Mouse (Mus musculus) CH12.LX (cell line): ENCODE measurements around the gene Ptma. TPM values are rescaled to one million over a fixed set of nuclear protein-coding genes. Genes with fewer than 3 reads are reported as not detected.
A peak's percentile ranks its signal among the peaks of the same experiment; 100 is the strongest.

ENCODE experiments used
- DNase-seq: peaks from one replicate; pipeline ENCODE4 v3.0.0-alpha.2; 2013; ENCODE audit errors: extremely low read depth
- H3K27ac ChIP-seq: 2 replicates; pipeline ENCODE4 v1.5.1; 2012; ENCODE audit warnings: low read depth, mild to moderate bottlenecking, control low read depth, moderate library complexity; ENCODE audit not compliant: insufficient read depth
- H3K27me3 ChIP-seq: replicated peaks from 2 replicates; pipeline ENCODE3; 2012; ENCODE audit warnings: inconsistent platforms
- H3K36me3 ChIP-seq, 2 experiments: replicated peaks in 1 of 2; 2 replicates each; pipeline versions ENCODE3 to v1.6.1; 2012; ENCODE audit warnings: inconsistent platforms in 1 of 2, low read length in 1 of 2, mild to moderate bottlenecking in 1 of 2, mixed read lengths in 1 of 2, moderate library complexity in 1 of 2; ENCODE audit not compliant: control insufficient read depth in 1 of 2, insufficient read depth in 1 of 2
- H3K4me1 ChIP-seq, 2 experiments: 2 replicates each; pipeline ENCODE4 v1.6.1; 2012; ENCODE audit warnings: inconsistent platforms in 1 of 2, moderate library complexity in 1 of 2; ENCODE audit not compliant: insufficient read depth in 2 of 2, control insufficient read depth in 1 of 2
- H3K4me2 ChIP-seq: 2 replicates; pipeline ENCODE4 v1.6.1; 2012; ENCODE audit warnings: low read depth, mild to moderate bottlenecking, control low read depth; ENCODE audit not compliant: poor library complexity, insufficient read depth, severe bottlenecking
- H3K4me3 ChIP-seq, 3 experiments: fragments of 150-350 bp in 1 of 3; sonication (generic) in 1 of 3; replicated peaks in 1 of 3; 2 replicates each; pipeline versions ENCODE3 to v1.5.1; 2011 to 2012; ENCODE audit warnings: low read depth in 2 of 3, low read length in 2 of 3, mild to moderate bottlenecking in 2 of 3, moderate library complexity in 2 of 3, control low read depth in 1 of 3, improper control_type of control experiment in 1 of 3, inconsistent platforms in 1 of 3, mixed read lengths in 1 of 3; ENCODE audit not compliant: poor library complexity in 1 of 3
- H3K79me2 ChIP-seq: replicated peaks from 2 replicates; pipeline ENCODE4 v1.6.1; 2012; ENCODE audit warnings: mild to moderate bottlenecking, moderate library complexity; ENCODE audit not compliant: control insufficient read depth, poor library complexity, insufficient read depth, severe bottlenecking; ENCODE audit errors: extremely low read depth
- H3K9ac ChIP-seq: 2 replicates; pipeline ENCODE4 v1.6.1; 2012; ENCODE audit warnings: low read depth, mild to moderate bottlenecking, control low read depth, moderate library complexity; ENCODE audit not compliant: insufficient read depth
- H3K9me3 ChIP-seq: replicated peaks from 2 replicates; pipeline ENCODE3; 2012; ENCODE audit warnings: low read length, inconsistent platforms, mixed read lengths
- BHLHE40 ChIP-seq: IDR thresholded peaks from 2 replicates; pipeline ENCODE4 v1.6.1; 2011; ENCODE audit warnings: mild to moderate bottlenecking, low read depth, low read length, improper control_type of control experiment
- CHD1 ChIP-seq: IDR thresholded peaks from 2 replicates; pipeline ENCODE4 v1.6.1; 2012; ENCODE audit warnings: low read depth, low read length, improper control_type of control experiment, inconsistent platforms
- EP300 ChIP-seq: IDR thresholded peaks from 2 replicates; pipeline ENCODE4 v1.6.1; 2011; ENCODE audit warnings: low read length, improper control_type of control experiment
- HCFC1 ChIP-seq: IDR thresholded peaks from 2 replicates; pipeline ENCODE4 v1.6.1; 2012; ENCODE audit warnings: low read depth, mild to moderate bottlenecking, inconsistent platforms, low read length, improper control_type of control experiment
- IRF4 ChIP-seq: IDR thresholded peaks from 2 replicates; pipeline ENCODE4 v1.6.1; 2014; ENCODE audit warnings: low read depth, mild to moderate bottlenecking, inconsistent platforms, low read length, improper control_type of control experiment
- MAFK ChIP-seq: IDR thresholded peaks from 2 replicates; pipeline ENCODE4 v1.6.1; 2011; ENCODE audit warnings: low read length, improper control_type of control experiment; ENCODE audit not compliant: insufficient replicate concordance
- MYC ChIP-seq: IDR thresholded peaks from 2 replicates; pipeline ENCODE4 v1.6.1; 2011; ENCODE audit warnings: low read depth, mild to moderate bottlenecking, improper control_type of control experiment, low read length
- NELFE ChIP-seq: IDR thresholded peaks from 2 replicates; pipeline ENCODE4 v1.6.1; 2011; ENCODE audit warnings: low read depth, low read length, improper control_type of control experiment
- NRF1 ChIP-seq: IDR thresholded peaks from 2 replicates; pipeline ENCODE4 v1.6.1; 2014; ENCODE audit warnings: low read depth, mild to moderate bottlenecking, inconsistent platforms, low read length, improper control_type of control experiment, moderate library complexity
- PAX5 ChIP-seq: IDR thresholded peaks from 2 replicates; pipeline ENCODE4 v1.6.1; 2012; ENCODE audit warnings: low read length, inconsistent platforms, mixed read lengths
- TBP ChIP-seq: conservative IDR thresholded peaks from 2 replicates; pipeline ENCODE4 v1.6.1; 2011; ENCODE audit warnings: low read depth, low read length, improper control_type of control experiment
- TCF12 ChIP-seq: IDR thresholded peaks from 2 replicates; pipeline ENCODE4 v1.6.1; 2014; ENCODE audit warnings: low read depth, mild to moderate bottlenecking, inconsistent platforms, low read length, improper control_type of control experiment
- ZNF384 ChIP-seq: IDR thresholded peaks from 2 replicates; pipeline ENCODE4 v1.6.1; 2012; ENCODE audit warnings: low read depth, low read length, improper control_type of control experiment, inconsistent platforms
- dilution Hi-C: fragments of 300-500 bp; cut with MboI; formaldehyde crosslinking; loops from 2 replicates; pipeline ENCODE4 v1.14.3; 2020; ENCODE audit warnings: low sequenced_read_pairs; ENCODE audit not compliant: extremely low pct_unique_long_range_greater_than_20kb, extremely low pct_ligation_motif_present
- in situ Hi-C: fragments of 300-500 bp; cut with MboI; formaldehyde crosslinking; loops from 3 replicates; pipeline ENCODE4 v1.14.3; 2019; ENCODE audit warnings: low sequenced_read_pairs, low pct_ligation_motif_present, low pct_unique_long_range_greater_than_20kb, mixed read lengths
- polyA plus RNA-seq: library from polyadenylated mRNA; unstranded; fragments of >175 nt; gene quantifications from 2 replicates; pipeline ENCODE4 v1.2.1, GENCODE M21; 2012; ENCODE audit warnings: low read depth; ENCODE audit not compliant: insufficient read length
- total RNA-seq, 2 experiments: library from RNA; depleted of rRNA; stranded (reverse); fragments of 300-350 nt in 1 of 2; fragments of >200 nt in 1 of 2; gene quantifications; 2 replicates each; pipeline ENCODE4 v1.2.3; 2012 to 2014

Ptma gene
- total and polyA plus RNA-seq, 3 experiments, result 2,835 to 5,324 (median 5,084) TPM

DNA sequence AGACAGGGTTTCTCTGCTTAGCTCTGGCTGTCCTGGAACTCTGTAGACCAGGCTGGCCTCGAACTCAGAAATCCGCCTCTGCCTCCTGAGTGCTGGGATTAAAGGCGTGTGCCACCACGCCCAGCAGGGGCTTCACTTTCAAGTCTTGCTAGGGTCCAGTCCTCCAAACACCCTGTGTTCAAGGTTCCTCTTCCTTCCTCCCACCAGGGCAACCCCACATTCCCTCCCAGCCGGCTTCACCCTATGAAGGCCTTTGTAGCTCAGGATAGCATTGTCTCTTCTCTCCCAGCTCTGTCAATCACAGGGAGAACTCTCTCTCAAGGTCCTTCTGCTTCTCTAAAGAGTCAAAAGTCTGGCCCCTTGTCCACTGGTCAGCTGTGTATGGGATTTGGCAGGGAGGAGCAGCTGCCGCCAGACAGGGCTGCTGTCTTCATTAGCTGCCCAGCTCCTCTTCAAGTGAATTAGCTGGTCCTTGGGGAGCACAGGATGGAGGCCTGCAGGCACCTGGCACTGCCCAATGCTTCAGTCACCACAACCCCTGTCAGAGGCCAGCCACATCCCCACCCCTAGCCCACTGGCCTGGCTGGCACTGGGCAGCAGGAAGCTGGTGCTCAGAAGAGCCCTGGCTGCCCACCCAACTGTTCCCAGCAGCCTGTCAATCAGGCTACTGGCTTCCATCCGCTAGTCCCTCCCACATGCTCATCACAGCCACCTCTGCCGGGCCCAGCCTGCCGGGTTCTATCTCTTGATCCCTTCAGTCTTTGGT is 15.7 kb upstream of the Ptma start:
- Histone ChIP-seq H3K9me3 (no peaks in the 10 kb centered on the region), H3K36me3 (no peaks in the 10 kb centered on the region), H3K27me3 (no peaks in the 10 kb centered on the region), H3K4me3 (no peak overlapping the region), H3K4me2 (no peak overlapping the region), H3K27ac (peak overlapping the region; percentile 80), H3K4me1 (peaks cover 36 to 78% of the 10 kb centered on the region in 2 experiments), H3K79me2 (no peaks in the 10 kb centered on the region), H3K9ac (0 out of 2 replicates have a peak overlapping the region, but pooled peaks have one; percentile 3)
- in situ Hi-C loops, result no loop called here
- dilution Hi-C loops, result no loop called here
- no peak for TF ChIP-seq MAFK
- no peak for DNase-seq

DNA sequence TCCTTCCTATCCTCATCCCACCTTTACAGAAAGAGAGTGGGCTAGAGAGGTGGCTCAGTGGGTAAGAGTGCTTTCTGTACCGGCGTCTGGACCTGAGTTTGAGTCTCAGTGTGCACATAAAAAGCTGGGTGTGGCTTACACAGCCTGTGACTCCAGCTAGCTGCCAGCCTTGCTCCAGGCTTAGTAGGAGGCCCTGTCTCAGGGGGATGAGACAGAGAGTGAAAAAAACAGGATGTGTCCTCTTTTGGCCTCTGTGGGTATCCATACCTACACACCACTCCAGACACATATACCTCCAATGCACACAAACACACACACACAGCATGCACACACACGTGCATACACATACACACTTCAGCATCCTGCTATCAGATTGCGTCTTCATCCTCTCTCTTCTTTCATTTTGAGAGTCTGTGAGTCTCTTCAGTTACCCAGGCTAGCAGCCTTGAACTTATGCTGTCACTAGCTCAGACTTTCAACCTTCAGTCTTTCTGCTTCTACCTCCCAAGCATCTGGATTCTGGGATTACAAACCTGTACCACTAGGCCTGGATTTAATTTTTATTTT is 14.3 kb upstream of the Ptma start:
- H3K27ac ChIP-seq, result peak overlapping the region; percentile 80
- H3K79me2 ChIP-seq, result no peaks in the 10 kb centered on the region
- H3K9me3 ChIP-seq, result no peaks in the 10 kb centered on the region
- H3K4me3 ChIP-seq, result no peak overlapping the region
- H3K4me2 ChIP-seq, result no peak overlapping the region; the same call in 1 of the 2 replicates
- H3K4me1 ChIP-seq, result peaks cover 42 to 85% of the 10 kb centered on the region in 2 experiments
- H3K27me3 ChIP-seq, result no peaks in the 10 kb centered on the region
- peak; percentile 60 for DNase-seq
- no peak overlapping the region for H3K9ac ChIP-seq
- TF ChIP-seq EP300 (peak; percentile 13; the same call in 1 of the 2 replicates), CHD1 (no peak), NELFE (no peak), HCFC1 (0 out of 2 replicates have a peak, but pooled peaks have one; percentile 14), TCF12 (0 out of 2 replicates have a peak, but pooled peaks have one; percentile 11), NRF1 (no peak), TBP (no peak), MYC (peak; percentile 16; the same call in 1 of the 2 replicates), ZNF384 (peak; percentile 83), IRF4 (0 out of 2 replicates have a peak, but pooled peaks have one; percentile 20), BHLHE40 (peak; percentile 49), PAX5 (no peak)
- H3K36me3 ChIP-seq, result peaks cover 0 to 1% of the 10 kb centered on the region in 2 experiments
- in situ Hi-C loops (no loop called here), dilution Hi-C loops (no loop called here)
